Comparison of ENCODE assay signal across 8 mouse cellular contexts in genomic region chr17:51811911-51812260, GRCm38 (mm10). TPM values are rescaled to one million over a fixed set of nuclear protein-coding genes. Genes with fewer than 3 reads are reported as not detected.
DNase-seq lines count a peak whose midpoint lies in the region; ATAC-seq and TF ChIP-seq lines count a peak whose summit lies in the region.

No protein-coding gene starts in this region.

- H3K4me1 ChIP-seq in heart, embryonic 12.5 days (replicated peaks), result peaks cover 4% of the 10 kb centered on the region
- peaks cover 13% of the 10 kb centered on the region for H3K4me1 ChIP-seq in forebrain, embryonic 12.5 days
- H3K4me1 ChIP-seq in liver, embryonic 14.5 days (replicated peaks; ENCODE audit: control insufficient read depth in 2 of 2, insufficient read depth in 2 of 2, low read length in 1 of 2), result 0 out of 4 replicates have a peak, but pooled peaks cover 0 to 3% of the 10 kb centered on the region in 2 experiments
- H3K4me1 ChIP-seq in stomach, postnatal 0 days (replicated peaks; ENCODE audit: control insufficient read depth, insufficient read depth), result no peaks in the 10 kb centered on the region

- no peaks in the 10 kb centered on the region for H3K27me3 ChIP-seq in heart, embryonic 12.5 days (replicated peaks)
- no peaks in the 10 kb centered on the region for H3K27me3 ChIP-seq in forebrain, embryonic 12.5 days
- peaks cover 28% of the 10 kb centered on the region for H3K27me3 ChIP-seq in liver, embryonic 14.5 days (ENCODE audit: control insufficient read depth, insufficient read depth, low read length)
- H3K27me3 ChIP-seq in stomach, postnatal 0 days (ENCODE audit: control insufficient read depth, insufficient read depth, low read length), result no peaks in the 10 kb centered on the region

- peak overlapping the region; percentile 93 for H3K9ac ChIP-seq in heart, embryonic 12.5 days
- H3K9ac ChIP-seq in forebrain, embryonic 12.5 days, result peak overlapping the region; percentile 90
- no peak overlapping the region for H3K9ac ChIP-seq in liver, embryonic 14.5 days (replicated peaks)
- H3K9ac ChIP-seq in stomach, postnatal 0 days (ENCODE audit: low read length), result peak overlapping the region; percentile 72

- H3K27ac ChIP-seq in heart, embryonic 12.5 days (ENCODE audit: poor library complexity, severe bottlenecking), result peak overlapping the region; percentile 89
- peak overlapping the region; percentile 97 for H3K27ac ChIP-seq in forebrain, embryonic 12.5 days
- no peak overlapping the region for H3K27ac ChIP-seq in liver, embryonic 14.5 days
- H3K27ac ChIP-seq in stomach, postnatal 0 days (replicated peaks), result no peak overlapping the region

- ATAC-seq in heart, embryonic 12.5 days (ENCODE audit: insufficient number of reproducible peaks, low FRiP score), result no peak
- 0 out of 2 replicates have a peak, but pooled peaks have one; percentile 0 for ATAC-seq in forebrain, embryonic 12.5 days (ENCODE audit: low FRiP score)
- ATAC-seq in liver, embryonic 14.5 days (ENCODE audit: insufficient read depth), result no peak
- no peak for ATAC-seq in stomach, postnatal 0 days (ENCODE audit: low FRiP score, low TSS enrichment)

- TF ChIP-seq EP300 in liver, embryonic 14.5 days (IDR thresholded peaks at IDR 0.05; ENCODE audit: low read depth), result no peak
- TF ChIP-seq EP300 in stomach, postnatal 0 days (optimal IDR thresholded peaks at IDR 0.05), result no peak

- DNase-seq in heart, adult 9 months (ENCODE audit: low spot score in 2 of 2), result no peak
- peak; percentile 40 for DNase-seq in MN1 (ENCODE audit: low spot score)
- no peak for DNase-seq in liver, embryonic 14.5 days (ENCODE audit: low read depth in 3 of 3, low spot score in 3 of 3)
- no peak for DNase-seq in stomach, postnatal 0 days (ENCODE audit: low spot score)
- no peak for DNase-seq in layer of hippocampus, postnatal 14 days (ENCODE audit: low spot score in 2 of 2)
- DNase-seq in adrenal gland, postnatal 14 days, result no peak

- TF ChIP-seq CTCF in liver, embryonic 14.5 days (IDR thresholded peaks at IDR 0.05; ENCODE audit: low read depth), result no peak
- TF ChIP-seq CTCF in stomach, postnatal 0 days (IDR thresholded peaks at IDR 0.05; ENCODE audit: low read depth), result no peak

- H3K36me3 ChIP-seq in heart, embryonic 12.5 days, result no peaks in the 10 kb centered on the region
- H3K36me3 ChIP-seq in forebrain, embryonic 12.5 days (replicated peaks), result peaks cover 6% of the 10 kb centered on the region; the same call in 1 of the 2 replicates
- H3K36me3 ChIP-seq in liver, embryonic 14.5 days (replicated peaks; ENCODE audit: control insufficient read depth, insufficient read depth, low read depth), result no peaks in the 10 kb centered on the region
- H3K36me3 ChIP-seq in stomach, postnatal 0 days (ENCODE audit: control insufficient read depth, insufficient read depth, low read length), result no peaks in the 10 kb centered on the region

- peak overlapping the region; percentile 91 for H3K4me3 ChIP-seq in heart, embryonic 12.5 days
- H3K4me3 ChIP-seq in forebrain, embryonic 12.5 days (replicated peaks), result peak overlapping the region; percentile 92
- peak overlapping the region; percentile 47 to 58 for H3K4me3 ChIP-seq in liver, embryonic 14.5 days (ENCODE audit: insufficient read depth in 1 of 2, low read depth in 2 of 2, low read length in 2 of 2)
- H3K4me3 ChIP-seq in stomach, postnatal 0 days (ENCODE audit: low read depth, low read length), result peak overlapping the region; percentile 85

- H3K4me2 ChIP-seq in heart, embryonic 12.5 days, result peak overlapping the region; percentile 86
- H3K4me2 ChIP-seq in forebrain, embryonic 12.5 days, result peak overlapping the region; percentile 65
- peak overlapping the region; percentile 72 for H3K4me2 ChIP-seq in liver, embryonic 14.5 days (ENCODE audit: low read depth)
- peak overlapping the region; percentile 95 for H3K4me2 ChIP-seq in stomach, postnatal 0 days (replicated peaks; ENCODE audit: low read depth)

- WGBS in heart, embryonic 12.5 days, result under 1% methylated on average over 11 of the region's 11 CpGs
- under 1% methylated on average over 11 of the region's 11 CpGs for WGBS in forebrain, embryonic 12.5 days
- WGBS in liver, embryonic 14.5 days (ENCODE audit: insufficient replicate concordance), result 0% methylated on average over 11 of the region's 11 CpGs
- 2% methylated on average over 11 of the region's 11 CpGs for WGBS in stomach, postnatal 0 days

- no peaks in the 10 kb centered on the region for H3K9me3 ChIP-seq in heart, embryonic 12.5 days (replicated peaks)
- no peaks in the 10 kb centered on the region for H3K9me3 ChIP-seq in forebrain, embryonic 12.5 days
- no peaks in the 10 kb centered on the region for H3K9me3 ChIP-seq in liver, embryonic 14.5 days (ENCODE audit: control insufficient read depth, low read length)
- no peaks in the 10 kb centered on the region for H3K9me3 ChIP-seq in stomach, postnatal 0 days (ENCODE audit: control insufficient read depth, low read length)

RNA-seq across cellular contexts. Expression of gene Satb1, which starts 21.2 kb away (rescaled TPM):
- 10.8 and 11.2 TPM in 2 replicates for polyA plus RNA-seq in heart, embryonic 12.5 days (2016; fragmentation: Nextera tagmentation; extraction: Ambion mirVana)
- polyA plus RNA-seq in forebrain, embryonic 12.5 days (2016; fragmentation: Nextera tagmentation; extraction: Ambion mirVana), result 34.9 and 37.9 TPM in 2 replicates
- 0.68 and 0.96 TPM in 2 replicates for polyA plus RNA-seq in liver, embryonic 14.5 days (2012; rRNA removed)
- 0.74 and 1.2 TPM in 2 replicates for polyA plus RNA-seq in liver, embryonic 14.5 days (2014; fragmentation: Nextera tagmentation; extraction: Ambion mirVana)
- polyA plus RNA-seq in stomach, postnatal 0 days (2015; fragmentation: Nextera tagmentation; extraction: Ambion mirVana), result 2.6 and 2.9 TPM in 2 replicates
- total RNA-seq in layer of hippocampus, postnatal 14 days (2021), result 10 to 100 TPM; 67.4 to 69.6 TPM
- 21.2 and 39.7 TPM in 2 replicates for total RNA-seq in adrenal gland, postnatal 14 days (2021)

Comparison
In these comparisons a context has a peak if more than half of its experiments do, and no peak if none do; other contexts are left out.
1. H3K27ac ChIP-seq: peak in heart, embryonic 12.5 days (single experiment) and forebrain, embryonic 12.5 days (single experiment); none in liver, embryonic 14.5 days (single experiment) and stomach, postnatal 0 days (single experiment).
2. Peak in every context shown above with its lines, with median percentiles within 50 percentile points of each other: H3K4me2 ChIP-seq and H3K4me3 ChIP-seq.